Mouse (Mus musculus) liver, postnatal 0 days (tissue): ENCODE data around the gene Arhgap29. TPM values are rescaled to one million over a fixed set of nuclear protein-coding genes. Genes with fewer than 3 reads are reported as not detected.

Experiments used
- ATAC-seq: fragments of 200-750 bp; cut with Nextera tagmentation; 2 replicates; pipeline ENCODE4 v1.8.0; 2017; ENCODE audit warnings: mild to moderate bottlenecking, moderate library complexity
- DNase-seq: peaks from one replicate; pipeline ENCODE4 v3.0.0-alpha.2; 2016
- H3K27ac ChIP-seq: fragments of 300-500 bp; sonication (generic); 2 replicates; pipeline ENCODE4 v1.5.1; 2014; ENCODE audit warnings: antibody characterized with exemption, moderate library complexity, mild to moderate bottlenecking, low read depth
- H3K27me3 ChIP-seq: fragments of 300-500 bp; sonication (generic); 2 replicates; pipeline ENCODE4 v1.6.1; 2014; ENCODE audit warnings: low read length, control low read depth, mixed read lengths; ENCODE audit not compliant: insufficient read depth
- H3K36me3 ChIP-seq: fragments of 300-500 bp; sonication (generic); replicated peaks from 2 replicates; pipeline ENCODE4 v1.6.1; 2014; ENCODE audit warnings: mild to moderate bottlenecking, control low read depth, low read length, moderate library complexity, mixed read lengths; ENCODE audit not compliant: insufficient read depth
- H3K4me1 ChIP-seq: fragments of 300-500 bp; sonication (generic); 2 replicates; pipeline ENCODE4 v1.6.1; 2014; ENCODE audit warnings: antibody characterized with exemption, mild to moderate bottlenecking, control low read depth; ENCODE audit not compliant: insufficient read depth
- H3K4me2 ChIP-seq: fragments of 300-500 bp; sonication (generic); 2 replicates; pipeline ENCODE4 v1.6.1; 2014; ENCODE audit warnings: low read depth, mild to moderate bottlenecking, low read length, moderate library complexity, mixed read lengths
- H3K4me3 ChIP-seq: fragments of 300-500 bp; sonication (generic); 2 replicates; pipeline ENCODE4 v1.5.1; 2014; ENCODE audit warnings: low read depth, low read length
- H3K9ac ChIP-seq: fragments of 300-500 bp; sonication (generic); replicated peaks from 2 replicates; pipeline ENCODE4 v1.6.1; 2014; ENCODE audit warnings: mild to moderate bottlenecking, moderate library complexity
- H3K9me3 ChIP-seq: fragments of 300-500 bp; sonication (generic); 2 replicates; pipeline ENCODE4 v1.6.1; 2016; ENCODE audit warnings: mild to moderate bottlenecking, control low read depth, low read length, mixed read lengths
- CTCF ChIP-seq: sonication (generic); IDR thresholded peaks from 2 replicates; pipeline ENCODE4 v1.5.1; 2016; ENCODE audit warnings: antibody characterized with exemption, low read depth
- EP300 ChIP-seq: IDR thresholded peaks from 2 replicates; pipeline ENCODE4 v1.6.1; 2016; ENCODE audit warnings: antibody characterized with exemption, low read depth, mild to moderate bottlenecking
- WGBS: fragments of 180-500 bp; shearing (Covaris S2); extraction: QIAGEN DNeasy Blood & Tissue Kit; methylation state at CpG from one replicate; pipeline ENCODE4 v1.1.7; 2014; ENCODE audit not compliant: insufficient replicate concordance; 5-methylcytosine and 5-hydroxymethylcytosine counted together
- polyA plus RNA-seq: library from polyadenylated mRNA; unstranded; fragments of >200 nt; fragmentation: Nextera tagmentation; extraction: Ambion mirVana; gene quantifications from 2 replicates; pipeline ENCODE4 v1.2.1, GENCODE M21; 2015

Arhgap29 gene
- polyA plus RNA-seq, 1 experiment from 2014 or later: 10.4 TPM

GRCm38 (mm10) chr3:122009818-122010217 lies 57.5 kb downstream of the Arhgap29 start:
- Histone ChIP-seq H3K9ac (no peak overlapping the region), H3K4me1 (no peaks in the 10 kb centered on the region), H3K27ac (no peak overlapping the region), H3K4me2 (no peak overlapping the region), H3K4me3 (no peak overlapping the region), H3K36me3 (peaks cover 30% of the 10 kb centered on the region), H3K27me3 (no peaks in the 10 kb centered on the region), H3K9me3 (no peaks in the 10 kb centered on the region)
- DNase-seq (no peak), ATAC-seq (no peak)
- WGBS: 81% methylated on average over 5 of the region's 5 CpGs
- TF ChIP-seq CTCF (no peak), EP300 (no peak)

GRCm38 (mm10) chr3:122010292-122010691 lies 58.0 kb downstream of the Arhgap29 start:
- 80% methylated on average over 5 of the region's 5 CpGs for WGBS
- TF ChIP-seq CTCF (no peak), EP300 (no peak)

GRCm38 (mm10) chr3:122012464-122012863 lies 60.1 kb downstream of the Arhgap29 start:
- ATAC-seq: no peak
- no peak overlapping the region for H3K27ac ChIP-seq
- H3K9me3 ChIP-seq: no peaks in the 10 kb centered on the region
- no peak overlapping the region for H3K4me3 ChIP-seq
- WGBS: 71% methylated on average over 1 of the region's 1 CpGs
- no peak for DNase-seq
- no peaks in the 10 kb centered on the region for H3K4me1 ChIP-seq
- no peak overlapping the region for H3K4me2 ChIP-seq
- H3K27me3 ChIP-seq: no peaks in the 10 kb centered on the region
- H3K9ac ChIP-seq: no peak overlapping the region
- H3K36me3 ChIP-seq: peaks cover 27% of the 10 kb centered on the region
- TF ChIP-seq EP300: no peak
- no peak for TF ChIP-seq CTCF

More at GRCm38 (mm10) chr3:122010292-122010691, 58.0 kb downstream of the Arhgap29 start:
- Histone ChIP-seq H3K27ac (no peak overlapping the region), H3K4me2 (no peak overlapping the region), H3K9ac (no peak overlapping the region), H3K36me3 (peaks cover 30% of the 10 kb centered on the region), H3K9me3 (no peaks in the 10 kb centered on the region), H3K27me3 (no peaks in the 10 kb centered on the region), H3K4me3 (no peak overlapping the region), H3K4me1 (no peaks in the 10 kb centered on the region)
- ATAC-seq (no peak), DNase-seq (no peak)

DNA sequence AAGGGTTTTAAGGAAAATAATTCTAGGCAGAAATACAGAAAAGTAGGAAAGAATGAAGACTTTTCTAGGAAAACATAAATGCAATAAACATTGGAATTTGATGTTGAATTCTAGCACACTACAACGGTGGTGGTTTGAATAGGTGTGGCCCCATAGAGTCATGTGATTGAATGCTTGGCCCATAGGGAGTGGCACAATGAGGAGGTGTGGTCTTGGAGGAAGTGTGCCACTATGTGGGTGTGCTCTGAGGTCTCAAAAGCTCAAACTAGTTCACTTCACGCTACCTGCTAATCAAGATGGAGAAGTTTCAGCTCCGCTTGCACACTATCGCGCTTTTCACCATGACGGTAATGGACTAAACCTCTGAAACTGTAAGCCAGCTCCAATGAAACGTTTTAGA lies 66.1 kb downstream of the Arhgap29 start:
- Histone ChIP-seq H3K36me3 (0 out of 2 replicates have a peak, but pooled peaks cover 5% of the 10 kb centered on the region), H3K9ac (no peak overlapping the region), H3K4me3 (no peak overlapping the region), H3K4me2 (no peak overlapping the region), H3K27me3 (no peaks in the 10 kb centered on the region), H3K27ac (no peak overlapping the region), H3K4me1 (no peaks in the 10 kb centered on the region), H3K9me3 (no peaks in the 10 kb centered on the region)
- WGBS: 89% methylated on average over 7 of the region's 7 CpGs
- DNase-seq (no peak), ATAC-seq (no peak)
- TF ChIP-seq EP300: no peak
- no peak for TF ChIP-seq CTCF

- H3K27me3 ChIP-seq: no peaks in the 10 kb centered on the region
- DNase-seq: no peak
- TF ChIP-seq CTCF: no peak
- TF ChIP-seq EP300: no peak
These were observed 66.8 kb downstream of the Arhgap29 start for GRCm38 (mm10) chr3:122019159-122019558.

DNA sequence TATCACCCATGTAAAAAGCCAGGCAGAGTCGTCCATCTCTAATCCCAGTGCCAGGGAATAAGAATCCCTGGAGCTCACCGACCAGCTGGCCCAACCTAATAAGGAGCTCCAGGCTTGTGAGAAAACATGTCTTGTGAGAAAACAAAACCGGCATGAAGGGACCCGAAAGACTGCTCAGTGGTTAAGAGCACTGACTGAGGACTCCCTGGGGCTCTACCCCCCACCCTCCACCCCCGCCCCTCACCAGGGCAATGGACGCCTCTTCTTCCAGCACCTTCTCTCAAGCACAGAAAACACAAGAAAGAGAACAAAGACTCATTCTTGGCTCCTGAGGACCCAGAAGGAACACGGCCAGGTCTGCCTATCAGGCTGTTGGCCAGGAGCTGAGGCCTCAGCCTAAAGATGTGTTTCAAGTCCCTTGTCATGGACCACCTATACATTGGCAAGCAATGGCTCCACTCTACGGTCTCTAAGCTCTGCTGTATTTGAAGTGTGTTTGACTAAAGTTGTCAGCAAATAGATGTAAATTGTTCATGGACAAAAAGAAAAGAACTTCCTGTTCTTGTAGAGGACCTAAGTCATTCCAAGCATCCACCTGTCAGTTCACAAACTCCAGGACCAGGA lies 68.8 kb downstream of the Arhgap29 start:
- no peak for TF ChIP-seq CTCF
- TF ChIP-seq EP300: no peak
- Histone ChIP-seq H3K27me3 (no peaks in the 10 kb centered on the region), H3K27ac (no peak overlapping the region), H3K4me2 (no peak overlapping the region), H3K4me3 (no peak overlapping the region), H3K36me3 (0 out of 2 replicates have a peak, but pooled peaks cover 3% of the 10 kb centered on the region), H3K9me3 (no peaks in the 10 kb centered on the region), H3K4me1 (no peaks in the 10 kb centered on the region), H3K9ac (no peak overlapping the region)
- no peak for ATAC-seq
- WGBS: 81% methylated on average over 8 of the region's 8 CpGs
- no peak for DNase-seq

More at GRCm38 (mm10) chr3:122019159-122019558, 66.8 kb downstream of the Arhgap29 start:
- Histone ChIP-seq H3K36me3 (0 out of 2 replicates have a peak, but pooled peaks cover 5% of the 10 kb centered on the region), H3K9ac (no peak overlapping the region), H3K4me3 (no peak overlapping the region), H3K27ac (no peak overlapping the region), H3K4me1 (no peaks in the 10 kb centered on the region), H3K4me2 (no peak overlapping the region), H3K9me3 (no peaks in the 10 kb centered on the region)
- no peak for ATAC-seq
- 76% methylated on average over 5 of the region's 5 CpGs for WGBS
